Mouse (Mus musculus) embryonic fibroblast, embryonic 13.5 days (primary cell): ENCODE data around the gene Ints6l. TPM values are rescaled to one million over a fixed set of nuclear protein-coding genes. Genes with fewer than 3 reads are reported as not detected.

Experiments used
- H3K27ac ChIP-seq: 2 replicates; pipeline ENCODE4 v1.5.1; 2012; ENCODE audit warnings: low read length, control low read depth, inconsistent platforms; ENCODE audit not compliant: insufficient read depth
- H3K4me1 ChIP-seq: 2 replicates; pipeline ENCODE4 v1.6.1; 2011; ENCODE audit warnings: low read length; ENCODE audit not compliant: control insufficient read depth, insufficient read depth
- H3K4me3 ChIP-seq: 2 replicates; pipeline ENCODE4 v1.5.1; 2011; ENCODE audit warnings: mild to moderate bottlenecking, control low read depth, low read length; ENCODE audit not compliant: insufficient read depth
- CTCF ChIP-seq: IDR thresholded peaks from 2 replicates; pipeline ENCODE4 v1.5.1; 2011; ENCODE audit warnings: mild to moderate bottlenecking, control low read depth, low read length, moderate library complexity, borderline replicate concordance; ENCODE audit not compliant: insufficient read depth
- POLR2A ChIP-seq: IDR thresholded peaks from 2 replicates; pipeline ENCODE4 v1.6.1; 2011; ENCODE audit warnings: low read depth, mild to moderate bottlenecking, control low read depth, low read length, moderate library complexity
- polyA plus RNA-seq: library from polyadenylated mRNA; stranded (reverse); fragments of >200 nt; gene quantifications from 2 replicates; pipeline ENCODE4 v1.2.4, GENCODE M21; 2011; ENCODE audit warnings: low read depth; ENCODE audit not compliant: missing spikeins, insufficient read length

The Ints6l gene
- polyA plus RNA-seq, 1 experiment: 16.1 TPM

DNA sequence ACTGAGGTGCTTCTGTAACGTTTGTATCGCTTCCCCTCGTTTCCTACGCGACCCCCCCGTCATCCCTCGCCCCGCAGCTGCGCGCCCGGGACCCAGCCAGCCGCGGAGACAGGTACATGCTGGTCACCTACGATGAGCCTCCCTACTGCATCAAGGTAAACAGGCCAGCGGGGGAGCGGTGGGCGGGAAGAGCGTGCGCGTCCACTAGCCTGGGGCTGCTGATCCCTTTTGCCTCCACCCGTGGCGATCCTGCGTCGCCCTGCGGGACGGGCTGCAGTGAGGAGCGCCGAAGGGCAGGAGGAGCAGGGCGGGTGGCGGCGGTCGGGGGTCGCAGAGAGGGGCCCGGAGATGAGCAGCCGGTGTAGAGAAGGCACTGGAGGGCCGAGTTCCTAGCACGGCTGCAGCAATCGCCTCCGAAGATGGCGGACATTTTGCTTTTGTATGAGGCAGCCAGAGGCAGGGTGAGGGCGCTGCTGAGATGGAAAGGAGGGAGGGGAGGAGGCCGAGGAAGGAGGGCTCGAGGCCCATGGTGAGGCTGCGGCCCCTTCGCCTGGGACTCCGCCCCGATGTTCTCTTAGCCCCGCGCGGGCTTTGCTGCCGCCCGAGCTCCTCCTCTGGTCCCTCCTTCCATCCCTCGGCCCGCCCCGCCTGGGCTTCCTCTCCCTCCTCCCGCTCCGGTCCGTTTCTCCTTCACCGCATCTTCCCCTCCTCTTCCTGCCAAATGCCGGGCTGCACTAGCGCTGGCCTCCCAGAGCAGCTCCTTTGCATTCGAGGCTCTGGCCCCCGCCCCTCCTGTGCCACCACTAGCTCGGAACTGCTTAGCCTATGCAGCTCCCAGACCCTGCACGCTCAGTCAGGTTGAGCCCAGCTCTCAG is 952 bp downstream of the Ints6l start:
- Histone ChIP-seq H3K27ac (peak overlapping the region; percentile 70), H3K4me1 (peaks cover 3% of the 10 kb centered on the region; the same call in 1 of the 2 replicates), H3K4me3 (peak overlapping the region; percentile 63)
- TF ChIP-seq POLR2A (peak; percentile 59), CTCF (peak; percentile 43; the same call in 1 of the 2 replicates)

- Histone ChIP-seq H3K4me1 (peaks cover 3% of the 10 kb centered on the region; the same call in 1 of the 2 replicates), H3K4me3 (peak overlapping the region; percentile 64), H3K27ac (peak overlapping the region; percentile 62)
- TF ChIP-seq CTCF: no peak
- no peak for TF ChIP-seq POLR2A
Measured at GRCm38 (mm10) chrX:56456379-56456778, 1.7 kb downstream of the Ints6l start.

DNA sequence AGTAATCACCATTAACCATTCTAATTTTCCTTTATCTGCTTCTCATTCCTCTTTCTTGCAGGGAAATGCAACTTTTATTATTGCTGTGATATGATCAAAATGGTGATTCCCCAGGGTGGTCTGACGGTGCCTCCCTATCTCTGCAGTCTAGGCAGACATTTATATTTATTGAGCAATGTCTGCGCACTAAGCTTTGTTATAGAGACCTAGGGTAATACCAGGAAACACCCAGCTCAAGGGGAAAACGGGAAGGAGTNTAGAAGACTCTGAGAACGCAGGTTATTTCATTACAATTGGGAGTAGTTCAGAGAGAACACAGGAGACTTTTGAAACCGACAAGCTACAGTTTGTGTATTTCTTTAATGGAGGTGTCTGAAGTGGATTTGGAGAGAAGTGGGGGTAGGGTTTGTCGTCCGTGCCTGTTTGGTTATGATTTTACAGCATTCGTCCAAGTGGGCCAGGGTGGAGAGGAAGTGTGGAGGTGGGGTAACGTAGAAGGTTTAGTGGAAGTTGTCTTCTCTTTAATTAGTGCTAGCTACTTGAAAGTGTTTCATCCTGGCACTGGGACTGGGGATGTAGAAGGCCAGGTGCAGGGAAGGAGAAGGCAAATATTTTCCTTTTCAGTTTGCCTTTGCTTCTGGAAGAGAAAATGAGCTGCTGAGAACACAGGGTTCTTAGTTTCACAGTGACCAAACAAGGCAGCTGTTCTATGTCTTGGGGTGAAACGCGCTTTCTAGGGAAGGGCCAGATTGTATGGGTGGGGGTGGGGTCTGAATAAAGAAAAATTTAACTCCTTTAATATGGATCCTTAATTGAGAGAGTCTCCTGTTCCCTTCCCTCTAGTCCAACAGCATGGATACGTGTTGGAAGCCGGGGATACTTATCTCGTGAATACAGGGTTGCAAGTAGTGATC is 7.6 kb downstream of the Ints6l start:
- TF ChIP-seq CTCF (no peak), POLR2A (no peak)
- H3K4me3 ChIP-seq: no peak overlapping the region
- no peak overlapping the region for H3K27ac ChIP-seq
- H3K4me1 ChIP-seq: no peaks in the 10 kb centered on the region

DNA sequence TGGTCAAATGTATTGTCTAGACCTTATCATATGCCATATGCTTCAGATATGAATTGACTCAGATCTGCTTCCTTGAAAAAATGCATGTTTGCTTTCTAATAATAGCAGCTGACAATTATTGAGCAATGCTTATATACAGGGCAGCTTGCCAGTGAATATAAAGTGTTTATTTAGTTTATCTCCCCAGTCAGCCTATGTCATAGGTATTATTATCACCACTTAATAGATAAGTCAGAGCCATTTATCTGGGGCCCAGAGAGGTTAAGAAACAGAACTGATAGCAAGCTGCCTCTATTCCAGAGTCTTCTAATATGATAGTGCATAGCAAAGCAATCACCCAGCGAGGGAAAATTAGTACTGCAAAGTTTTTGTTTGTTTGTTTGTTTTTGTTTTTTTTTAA is 10.2 kb downstream of the Ints6l start:
- Histone ChIP-seq H3K27ac (no peak overlapping the region), H3K4me3 (no peak overlapping the region), H3K4me1 (no peaks in the 10 kb centered on the region)
- TF ChIP-seq CTCF (no peak), POLR2A (no peak)

- Histone ChIP-seq H3K27ac (no peak overlapping the region), H3K4me3 (no peak overlapping the region), H3K4me1 (no peaks in the 10 kb centered on the region)
- TF ChIP-seq CTCF (no peak), POLR2A (no peak)
Measured at GRCm38 (mm10) chrX:56467688-56468087, 13.0 kb downstream of the Ints6l start.

DNA sequence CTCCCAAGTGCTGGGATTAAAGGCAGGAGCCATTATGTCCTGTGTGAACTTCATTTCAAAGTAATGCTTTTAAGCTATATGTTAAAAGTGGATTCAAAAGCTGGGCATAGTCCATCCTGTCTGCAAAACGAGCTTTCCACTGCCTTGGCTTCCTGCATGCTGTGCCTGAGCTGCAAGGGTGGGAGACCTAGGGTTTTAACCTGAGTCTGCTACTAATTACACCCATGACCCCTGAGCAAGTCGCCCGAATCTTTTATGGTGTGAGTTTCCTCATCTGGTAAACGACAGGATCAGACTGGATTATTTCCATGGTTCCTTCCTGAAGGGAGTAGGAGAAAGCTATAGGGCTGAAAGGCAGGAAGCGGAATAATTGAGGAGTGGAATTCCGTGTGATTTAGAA is 13.8 kb downstream of the Ints6l start:
- H3K27ac ChIP-seq: no peak overlapping the region
- TF ChIP-seq CTCF (no peak), POLR2A (no peak)
- no peak overlapping the region for H3K4me3 ChIP-seq
- no peaks in the 10 kb centered on the region for H3K4me1 ChIP-seq

GRCm38 (mm10) chrX:56474035-56474434 is 19.4 kb downstream of the Ints6l start:
- Histone ChIP-seq H3K4me3 (no peak overlapping the region), H3K27ac (no peak overlapping the region), H3K4me1 (no peaks in the 10 kb centered on the region)
- TF ChIP-seq CTCF (no peak), POLR2A (no peak)

GRCm38 (mm10) chrX:56477553-56477952 is 22.9 kb downstream of the Ints6l start:
- H3K27ac ChIP-seq: no peak overlapping the region
- no peak overlapping the region for H3K4me3 ChIP-seq
- TF ChIP-seq POLR2A: no peak
- TF ChIP-seq CTCF: no peak
- H3K4me1 ChIP-seq: no peaks in the 10 kb centered on the region

DNA sequence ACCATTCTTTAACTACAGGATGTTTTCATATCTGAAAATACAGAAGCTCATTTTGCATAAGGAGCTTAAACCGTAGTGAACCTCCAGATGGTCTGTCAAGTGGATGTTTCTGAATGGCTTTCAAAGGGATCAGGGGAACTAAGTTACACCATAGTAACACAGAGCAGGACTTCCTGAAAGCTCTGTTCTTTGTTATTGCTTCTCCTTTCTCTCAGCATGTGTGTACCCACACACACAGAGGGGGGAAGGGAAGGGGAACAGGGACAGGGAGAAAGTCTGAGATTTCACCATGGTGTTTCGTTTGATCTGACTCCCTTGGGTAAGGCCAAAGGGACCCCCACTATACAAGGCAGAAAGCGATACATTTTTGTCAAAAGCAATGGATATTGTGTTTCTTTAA is 27.2 kb downstream of the Ints6l start:
- Histone ChIP-seq H3K4me1 (no peaks in the 10 kb centered on the region), H3K27ac (no peak overlapping the region), H3K4me3 (no peak overlapping the region)
- TF ChIP-seq CTCF (no peak), POLR2A (no peak)
